Mouse (Mus musculus): ENCODE results near the gene Epha3.

GRCm38 (mm10) chr16:63646577-63646976 lies 217.4 kb downstream of the Epha3 start:
- TF ChIP-seq CHD2 (IDR thresholded peaks at IDR 0.05; ENCODE audit: low read depth, low read length) (no peak), MAFK (IDR thresholded peaks at IDR 0.05; ENCODE audit: insufficient read depth, low read depth, low read length) (no peak), ZC3H11A (IDR thresholded peaks at IDR 0.05; ENCODE audit: borderline replicate concordance, low read depth, low read length) (no peak), HCFC1 (IDR thresholded peaks at IDR 0.05; ENCODE audit: borderline replicate concordance, insufficient read depth, low read length) (no peak)

Measured in ES-E14 (cell line).